Mouse (Mus musculus) naive thymus-derived CD4-positive, alpha-beta T cell, adult 5 months (primary cell): Measurements from ENCODE around the gene Slc26a8. TPM values are rescaled to one million over a fixed set of nuclear protein-coding genes. Genes with fewer than 3 reads are reported as not detected.

ENCODE experiments used
- polyA plus RNA-seq: library from polyadenylated mRNA; unstranded; fragments of 100-300 nt; shearing (Covaris generic); gene quantifications from one replicate; pipeline ENCODE4 v1.2.1, GENCODE M21; 2017

The Slc26a8 gene
- polyA plus RNA-seq, result 2.0 TPM

GRCm38 (mm10) chr17:28689586-28690283 lies at the start of gene Slc26a8:
Gene Slc26a8 (minus strand): TSS chr17:28690233.

GRCm38 (mm10) chr17:28725783-28726182 lies 35.8 kb upstream of the Slc26a8 start, which contains the start of gene AC170998.1:
Gene AC170998.1 (plus strand): TSS chr17:28726083.

DNA sequence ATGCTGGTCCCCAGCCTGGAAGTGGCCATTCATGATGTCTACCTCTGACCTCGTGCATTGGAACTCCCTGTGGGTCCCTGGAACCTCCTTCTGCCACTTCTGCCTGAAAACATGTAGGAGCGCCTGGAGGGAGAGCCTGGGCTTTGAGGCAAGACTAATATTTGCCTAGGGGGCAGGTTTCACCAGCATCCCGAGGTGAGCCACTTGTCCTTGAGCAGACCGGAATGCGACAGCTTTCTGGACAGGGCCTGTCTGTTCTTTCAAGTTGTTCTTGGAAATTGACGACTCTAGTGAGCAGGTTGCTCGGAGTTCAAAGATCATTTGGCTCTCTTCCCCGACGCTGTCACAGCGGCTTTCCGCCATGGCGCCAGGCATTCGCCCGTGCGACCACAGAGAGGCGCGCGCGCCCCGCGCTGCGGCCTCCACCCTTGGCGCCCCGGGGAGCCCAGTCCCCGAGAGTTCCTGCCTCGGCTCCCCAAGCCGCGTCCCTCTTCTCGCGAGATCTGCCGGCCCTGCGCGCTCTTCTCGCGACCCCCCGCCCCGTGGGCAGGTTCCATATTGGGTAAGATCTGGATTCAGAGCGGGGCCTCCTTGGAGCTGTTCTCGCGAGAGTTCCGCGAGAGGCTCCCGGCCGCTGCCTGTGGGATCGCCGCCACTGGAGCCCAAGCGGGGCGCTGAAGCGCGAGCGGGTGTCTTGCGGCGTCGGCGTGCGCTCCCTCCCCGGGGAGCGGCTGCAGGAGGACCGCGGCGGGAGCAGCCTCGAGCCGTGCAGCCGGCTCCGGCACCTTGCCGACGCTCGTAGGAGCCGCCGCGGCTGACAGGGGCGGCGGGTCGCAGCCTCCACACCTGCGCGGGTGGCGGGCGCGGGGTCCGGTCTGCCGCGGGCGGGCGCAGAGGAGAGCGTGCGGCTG lies 998 bp upstream of the Slc26a8 start, which contains the start of gene Mapk14:
Gene Mapk14 (plus strand): TSS at position 554 of the 911 bp plus-strand sequence.

DNA sequence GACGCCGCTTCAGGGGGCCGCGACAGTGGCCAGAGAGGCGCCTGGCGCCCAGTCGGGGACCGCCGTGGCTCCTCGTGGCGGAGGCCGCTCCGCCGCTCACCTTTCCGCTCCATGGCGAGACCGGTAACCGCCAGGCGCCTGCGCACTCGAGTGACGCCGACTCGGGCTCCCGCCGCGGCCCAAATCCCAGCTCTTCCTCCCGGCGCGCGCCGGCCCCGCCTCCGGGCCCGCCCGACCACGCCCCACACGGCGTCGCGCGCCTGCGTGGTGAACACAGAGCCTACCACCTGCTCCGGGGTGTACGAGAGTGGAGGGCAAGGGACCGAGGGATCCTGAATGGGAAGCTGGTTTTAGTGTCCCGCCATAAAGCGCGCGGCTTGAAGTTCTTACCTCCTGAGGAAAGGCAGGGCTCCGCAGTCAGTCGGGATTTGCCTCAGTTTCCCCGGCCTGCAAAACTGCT lies 67.7 kb downstream of the Slc26a8 start, which contains the start of gene Srpk1:
Gene Srpk1 (minus strand): TSS at position 410 of the 460 bp plus-strand sequence.

Other genes with a start within 250 kb of the Slc26a8 start
- gene Fkbp5, start 172.7 kb downstream of the Slc26a8 start, polyA plus RNA-seq, result 53.3 TPM
- gene Armc12, start 159.4 kb downstream of the Slc26a8 start, polyA plus RNA-seq, result not detected
- gene Clpsl2, start 140.8 kb downstream of the Slc26a8 start, polyA plus RNA-seq, result not detected
- not detected for gene Clps, start 129.5 kb downstream of the Slc26a8 start, polyA plus RNA-seq
- 1.1 TPM for gene Lhfpl5, start 114.6 kb downstream of the Slc26a8 start, polyA plus RNA-seq
- gene Srpk1, start 67.5 kb downstream of the Slc26a8 start, polyA plus RNA-seq, result 385 TPM
- gene Mapk14, start 1.1 kb upstream of the Slc26a8 start, polyA plus RNA-seq, result 116 TPM
- 9.8 TPM for gene AC170998.1, start 35.9 kb upstream of the Slc26a8 start, polyA plus RNA-seq
- not detected for gene Mapk13, start 79.1 kb upstream of the Slc26a8 start, polyA plus RNA-seq
- gene Brpf3, start 110.9 kb upstream of the Slc26a8 start, polyA plus RNA-seq, result 16.0 TPM
- gene Pnpla1, start 168.2 kb upstream of the Slc26a8 start, polyA plus RNA-seq, result 0.12 TPM
- gene 4930539E08Rik, start 225.1 kb upstream of the Slc26a8 start, polyA plus RNA-seq, result 0.26 TPM